Mouse (Mus musculus) cerebellum, adult 11 months (tissue): ENCODE results near the gene Prpf6.
A peak's percentile ranks its signal among the peaks of the same experiment; 100 is the strongest.

ENCODE experiments used
- DNase-seq: peaks from one replicate; pipeline ENCODE4 v3.0.0; 2022

Gene Prpf6

GRCm38 (mm10) chr2:181691571-181691970 lies 99.9 kb downstream of the Prpf6 start:
- no peak for DNase-seq

GRCm38 (mm10) chr2:181692304-181692703 lies 100.6 kb downstream of the Prpf6 start:
- DNase-seq, result no peak

GRCm38 (mm10) chr2:181693339-181694280 lies 101.9 kb downstream of the Prpf6 start, which contains the start of gene Rgs19:
TSS of gene Rgs19 (minus strand) at chr2:181693977.
- peak; percentile 64 for DNase-seq

GRCm38 (mm10) chr2:181694581-181694980 lies 102.9 kb downstream of the Prpf6 start:
- DNase-seq, result no peak

- no peak for DNase-seq
Observed at GRCm38 (mm10) chr2:181695776-181696175, 104.1 kb downstream of the Prpf6 start.

GRCm38 (mm10) chr2:181696801-181697420 lies 105.2 kb downstream of the Prpf6 start:
- DNase-seq, result no peak

GRCm38 (mm10) chr2:181698241-181698640 lies 106.6 kb downstream of the Prpf6 start, which contains the start of gene Lkaaear1:
TSS of gene Lkaaear1 (minus strand) at chr2:181698442.
- DNase-seq, result no peak
